Mouse (Mus musculus) right cerebral cortex, adult 18-20 months (tissue): ENCODE data around the gene Hs2st1.

Experiments used
- DNase-seq: peaks from one replicate; pipeline ENCODE4 v3.0.0; 2022; ENCODE audit warnings: mixed read lengths

Gene Hs2st1

DNA sequence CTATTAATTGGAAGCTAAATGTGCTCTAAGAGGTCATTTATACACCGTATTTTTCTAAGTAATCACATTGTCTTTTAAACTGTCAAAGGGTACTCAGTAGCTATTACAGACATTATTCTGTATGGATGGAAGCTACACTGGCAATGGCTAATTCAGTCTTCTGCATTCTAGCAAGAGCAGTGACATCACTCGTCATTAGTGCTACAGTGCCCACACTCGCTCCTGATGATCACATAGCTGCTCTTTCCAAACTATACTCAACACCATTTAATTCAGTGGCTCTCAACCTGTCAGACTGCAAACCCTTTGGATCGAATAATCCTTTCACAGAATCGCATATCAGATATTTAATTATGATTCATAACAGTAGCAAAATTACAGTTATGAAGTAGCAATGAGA, 19.3 kb downstream of the Hs2st1 start:
- no peak for DNase-seq

DNA sequence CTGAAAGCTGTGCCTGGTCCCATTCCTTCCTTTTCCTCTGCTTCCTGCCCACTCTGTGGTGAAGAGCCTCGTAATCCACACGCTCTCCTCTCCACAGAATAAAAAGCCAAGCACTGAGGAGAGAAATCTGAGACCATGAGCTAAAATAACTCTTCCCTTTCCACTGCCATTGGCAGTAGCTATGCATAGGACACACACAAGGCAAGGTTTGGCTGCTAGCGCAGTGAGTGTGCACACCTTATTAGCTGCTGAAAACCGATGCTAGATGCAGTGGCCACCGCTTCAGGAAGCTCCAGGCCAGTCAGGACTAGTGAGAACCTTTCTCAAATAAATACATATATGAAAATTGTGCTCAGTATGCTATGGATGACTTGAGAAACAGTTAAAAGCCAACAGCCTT, 19.9 kb downstream of the Hs2st1 start:
- DNase-seq = no peak

DNA sequence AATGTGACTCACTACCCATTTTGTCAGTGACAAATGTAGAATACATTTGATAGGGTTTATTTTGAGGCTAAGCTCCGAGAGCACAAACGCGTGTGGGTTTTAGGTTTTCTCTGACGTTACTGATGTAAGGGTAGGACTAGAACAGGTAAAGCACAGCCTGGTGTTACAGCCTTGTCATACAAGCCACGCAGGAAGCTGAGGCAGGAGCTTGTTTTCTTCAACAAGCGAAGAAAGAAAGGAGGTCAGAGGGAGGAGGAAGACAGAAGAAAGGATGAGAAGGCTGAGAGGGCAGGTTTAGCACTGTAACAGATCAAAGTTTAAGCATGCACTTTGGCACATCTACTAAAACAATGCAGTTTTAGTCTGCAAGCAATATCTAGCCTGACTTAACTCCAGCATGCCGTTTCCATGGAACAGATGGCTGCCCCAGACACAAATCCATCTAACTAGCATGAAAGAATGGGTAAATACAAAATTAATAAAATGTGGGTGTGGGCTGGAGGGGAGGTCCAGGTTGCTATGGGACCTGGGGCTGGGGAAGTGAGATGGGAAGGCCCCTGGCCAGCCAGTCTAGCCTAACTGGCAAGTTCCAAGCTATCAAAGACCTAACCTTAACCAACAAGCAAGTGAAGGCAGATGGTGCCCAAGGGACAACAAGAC, 21.7 kb downstream of the Hs2st1 start:
- DNase-seq = no peak

- DNase-seq = no peak
Measured at GRCm38 (mm10) chr3:144546490-144546889, 23.5 kb downstream of the Hs2st1 start.

DNA sequence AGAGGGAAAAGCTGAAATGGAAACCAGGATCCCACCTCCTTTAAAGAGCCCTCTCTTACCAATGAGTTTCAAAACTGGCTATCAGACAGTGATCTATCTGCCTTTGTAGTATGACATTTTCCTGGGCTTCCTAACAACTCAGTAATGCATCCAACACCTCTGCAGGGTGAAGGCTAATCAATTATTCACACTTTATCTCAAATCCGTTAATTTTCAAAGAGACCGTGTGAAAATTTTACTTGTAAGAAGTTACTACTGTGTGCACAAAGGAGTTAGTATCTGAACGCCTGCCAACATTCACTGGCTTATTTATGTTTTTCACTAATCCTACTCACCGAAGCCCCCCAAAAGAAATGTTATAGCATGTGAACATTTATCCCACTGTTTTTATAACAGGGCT, 24.1 kb downstream of the Hs2st1 start:
- no peak for DNase-seq

DNA sequence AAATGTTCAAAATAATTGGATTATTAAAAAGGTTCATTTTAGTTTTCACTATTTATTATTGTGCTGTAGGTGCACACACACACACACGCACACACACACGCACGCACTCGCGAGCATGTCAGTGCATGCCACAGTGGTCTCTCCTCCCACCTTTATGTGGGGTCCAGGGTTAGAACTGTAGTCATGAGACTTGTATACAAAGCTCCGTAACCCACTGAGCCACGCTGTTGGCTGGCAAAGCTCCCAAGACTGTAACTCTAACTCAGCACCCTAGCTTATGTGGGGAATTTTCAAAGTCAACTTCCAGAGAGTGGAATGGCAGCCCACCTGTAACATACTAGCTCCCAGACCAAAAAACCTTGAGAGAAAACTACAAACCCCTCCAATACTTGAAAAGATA, 24.8 kb downstream of the Hs2st1 start:
- no peak for DNase-seq

DNA sequence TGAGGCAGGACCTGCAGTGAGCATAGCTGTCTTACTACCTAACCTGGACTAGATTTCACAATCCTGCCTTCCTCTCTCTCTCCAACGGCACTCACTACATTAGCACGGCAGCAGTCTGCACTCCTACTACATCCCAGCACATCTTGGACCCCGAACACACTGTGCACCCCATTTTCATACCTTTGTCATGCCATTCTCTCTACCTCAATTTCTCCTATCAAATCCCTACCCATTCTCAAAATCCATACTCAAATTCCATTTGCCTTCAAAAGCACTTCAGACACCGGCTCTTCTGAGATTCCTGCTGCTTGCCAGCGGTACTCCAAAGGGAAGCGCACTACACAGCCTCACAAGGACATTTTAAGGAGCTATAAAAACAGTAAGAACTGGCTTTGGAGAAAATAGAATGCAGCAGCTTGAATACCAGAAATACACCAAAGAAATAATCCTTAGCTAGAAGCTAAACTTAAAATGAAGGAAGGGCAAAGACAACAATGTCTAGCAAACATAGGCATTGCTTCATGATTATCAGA, 28.0 kb downstream of the Hs2st1 start:
- no peak for DNase-seq

DNA sequence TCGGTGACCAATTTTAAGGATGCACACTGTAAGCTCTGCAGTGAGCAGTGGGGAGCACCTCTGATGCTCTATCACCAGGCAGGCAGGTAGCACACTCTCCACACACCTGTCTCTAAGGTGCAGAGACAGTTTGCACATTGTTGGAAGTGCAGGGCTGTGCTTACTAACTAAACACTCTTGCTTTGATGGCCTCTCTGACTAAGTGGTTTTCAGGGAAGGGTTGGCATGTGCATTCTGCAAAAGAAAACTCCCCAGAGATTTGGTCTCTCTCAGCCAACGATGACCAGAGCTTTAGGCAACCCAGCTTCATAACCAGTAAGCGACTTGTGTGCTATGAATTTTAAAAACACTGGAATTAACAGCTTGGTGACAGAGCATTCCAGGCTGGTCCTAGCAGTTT, 29.2 kb downstream of the Hs2st1 start:
- DNase-seq = no peak

DNA sequence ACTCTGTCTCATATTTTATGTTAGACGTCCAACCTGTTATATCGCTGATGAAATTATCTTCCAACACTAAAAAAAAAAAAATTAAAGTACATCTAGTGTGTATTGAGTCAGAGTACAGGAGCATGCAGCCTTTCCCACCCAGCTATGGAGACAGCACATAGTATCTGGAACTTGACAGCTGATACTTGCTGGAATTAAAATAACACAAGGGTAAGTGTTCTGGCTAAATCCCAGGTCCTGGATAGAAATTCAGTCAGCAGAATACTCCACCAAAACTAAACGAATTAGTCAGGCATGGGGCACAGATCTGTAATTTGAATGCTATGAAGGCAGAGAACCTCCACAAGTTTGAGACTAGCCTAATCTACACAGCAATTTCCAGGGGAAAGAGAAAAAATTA, 30.9 kb downstream of the Hs2st1 start:
- no peak for DNase-seq

DNA sequence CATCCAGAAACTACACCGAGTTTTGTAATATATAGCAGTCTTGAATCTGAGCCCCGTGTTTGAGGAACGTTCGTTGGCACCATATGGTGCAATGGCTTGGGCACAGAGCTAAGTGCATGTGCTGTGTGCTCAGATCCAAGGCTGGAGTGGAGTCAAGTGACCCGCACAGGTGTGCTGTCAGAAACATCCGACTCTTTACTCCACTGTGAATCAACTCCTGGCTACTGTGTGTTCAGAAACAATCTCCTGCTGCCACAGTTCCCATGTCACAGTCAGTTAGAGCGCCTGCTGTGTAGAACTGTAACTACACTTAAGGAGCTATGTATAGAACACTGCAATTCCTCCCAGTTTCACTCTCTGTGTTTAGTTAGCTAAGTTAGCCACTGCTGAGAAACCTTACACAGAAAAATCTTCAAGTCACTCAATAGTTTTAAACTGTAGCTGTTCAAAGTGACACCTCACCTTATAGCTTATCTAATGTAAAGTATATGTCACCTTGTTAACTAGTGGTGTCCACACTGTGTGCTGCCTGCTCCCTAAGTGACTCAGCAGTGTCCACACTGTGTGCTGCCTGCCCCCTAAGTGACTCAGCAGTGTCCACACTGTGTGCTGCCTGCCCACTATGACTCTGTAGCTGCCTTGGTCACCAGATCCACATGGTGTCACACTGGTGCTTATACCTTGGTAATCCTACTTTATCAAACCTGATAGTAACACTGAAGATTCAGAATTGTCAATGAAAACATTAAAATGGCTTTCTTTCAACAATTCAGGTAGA, 32.7 kb downstream of the Hs2st1 start:
- DNase-seq = peak; percentile 39

DNA sequence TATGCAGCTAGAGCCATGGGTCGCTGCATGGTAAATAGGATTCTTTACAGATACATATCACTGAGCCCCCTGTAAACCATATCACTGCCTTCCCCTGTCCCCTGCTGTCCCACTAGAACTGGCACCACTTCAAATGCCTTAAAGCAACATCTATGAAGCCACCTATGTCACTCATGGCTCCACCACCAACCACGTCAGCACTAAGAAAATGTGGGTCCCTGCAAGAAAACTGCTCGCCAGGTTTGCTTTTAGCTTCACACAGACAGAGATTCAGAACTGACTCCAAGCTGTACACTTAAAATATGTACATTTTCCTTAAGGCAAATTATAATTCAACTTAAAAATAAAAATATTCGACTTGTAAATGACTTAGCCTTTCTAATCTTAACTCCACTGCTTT, 34.9 kb downstream of the Hs2st1 start:
- no peak for DNase-seq

DNA sequence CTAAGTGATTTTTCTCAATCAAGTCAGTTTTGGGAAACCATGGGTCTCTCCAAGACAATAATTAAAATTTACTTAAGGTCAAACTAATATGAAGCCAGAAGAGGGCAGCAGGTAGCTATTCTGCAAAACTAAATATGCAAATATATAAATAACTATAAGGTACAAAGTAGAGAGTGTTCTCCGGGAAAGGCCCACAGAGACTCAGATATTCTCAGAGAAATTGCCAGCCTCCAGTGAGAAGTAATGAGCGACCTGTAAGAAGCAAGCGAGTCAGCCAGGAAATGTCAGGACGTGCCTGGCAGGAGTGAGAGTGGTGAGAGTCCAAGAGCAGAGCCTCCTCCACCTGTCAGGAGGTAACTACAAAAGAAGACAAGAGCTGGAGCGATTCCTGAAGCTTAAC, 39.0 kb downstream of the Hs2st1 start:
- no peak for DNase-seq

DNA sequence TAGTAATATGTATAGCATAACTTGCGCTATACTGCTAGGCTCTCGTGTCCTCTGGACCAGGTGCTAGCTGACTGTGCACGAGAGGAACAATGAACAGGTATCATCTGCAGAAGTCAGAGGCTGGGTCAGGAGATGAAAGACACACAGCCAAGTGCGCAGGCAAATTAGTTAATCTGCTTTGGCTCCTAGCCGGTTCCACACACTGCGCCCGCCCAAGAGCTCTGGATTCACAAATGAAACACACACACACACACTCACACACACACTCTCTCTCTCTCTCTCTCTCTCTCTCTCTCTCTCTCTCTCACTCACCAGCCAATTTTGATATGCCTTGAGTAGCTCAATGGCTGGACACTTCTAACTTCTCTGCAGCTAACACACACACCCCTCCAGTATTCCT, 42.1 kb downstream of the Hs2st1 start:
- DNase-seq = no peak

DNA sequence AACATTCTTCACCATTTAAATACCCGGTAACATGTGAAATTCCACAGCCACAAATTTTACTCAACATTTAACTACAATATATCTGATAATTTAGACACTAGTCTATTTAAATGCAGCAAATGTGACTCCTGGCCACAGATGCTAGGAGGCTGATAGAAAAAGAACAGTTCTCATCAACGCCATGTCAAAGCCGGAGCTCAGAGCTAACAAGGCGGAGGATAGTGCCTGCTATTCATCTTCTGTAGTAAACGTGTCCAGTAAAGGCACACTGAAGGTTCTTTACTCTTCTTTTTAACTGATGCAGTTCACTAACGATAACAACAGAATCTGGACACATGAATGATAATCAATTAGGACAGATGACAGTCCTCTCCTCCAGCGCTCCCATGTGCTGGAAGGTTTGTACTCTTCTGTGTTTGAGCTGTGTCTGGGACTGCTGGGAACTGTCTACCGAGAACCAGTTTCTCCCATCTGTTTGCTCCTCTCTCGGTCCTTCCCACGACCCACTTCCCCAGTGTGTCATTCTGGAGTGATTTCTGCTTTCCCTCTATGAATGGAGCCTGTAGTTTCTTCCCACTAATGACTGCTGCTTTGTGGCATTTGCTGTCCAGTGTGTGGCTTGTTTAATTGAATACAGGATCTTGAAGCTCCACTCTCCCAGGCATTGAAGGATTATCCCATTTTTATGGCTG, 50.3 kb downstream of the Hs2st1 start:
- DNase-seq = no peak

DNA sequence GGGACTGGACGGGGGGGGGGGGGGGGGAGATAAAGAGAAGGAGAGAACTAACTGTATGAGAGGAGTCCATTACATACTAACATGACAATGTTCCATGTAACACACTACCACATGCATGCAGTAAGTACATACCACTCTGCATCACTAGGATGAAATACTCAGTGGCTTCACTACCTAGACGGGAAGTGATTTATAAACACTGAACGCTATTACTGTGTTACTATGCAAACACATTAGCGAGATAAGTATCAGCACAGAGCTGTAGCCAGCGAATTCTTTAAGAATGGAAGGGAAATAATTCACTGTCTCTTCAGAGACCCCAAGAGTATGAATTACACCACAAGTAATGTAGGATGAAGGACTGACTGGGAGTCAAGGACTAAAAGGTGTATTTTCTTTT, 51.1 kb downstream of the Hs2st1 start:
- DNase-seq = no peak

DNA sequence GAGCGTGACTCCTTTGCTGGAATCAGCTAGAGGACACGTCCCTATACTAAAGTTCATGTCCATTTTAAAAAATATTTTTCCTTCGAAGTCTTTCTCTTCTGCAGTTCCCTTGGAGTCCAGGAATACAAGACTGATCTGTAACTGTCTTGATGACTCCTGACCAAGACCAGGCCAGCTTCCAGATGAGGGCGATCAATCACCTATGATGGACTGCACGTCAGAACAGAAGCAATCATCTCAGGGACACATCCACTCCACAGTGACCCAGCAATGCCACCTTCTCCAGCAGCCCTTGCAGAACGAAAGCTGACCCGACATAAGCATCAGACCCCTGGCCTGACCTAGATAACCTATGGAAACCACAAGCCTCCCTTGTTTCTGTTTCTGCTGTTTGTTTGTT, 54.7 kb downstream of the Hs2st1 start:
- no peak for DNase-seq

DNA sequence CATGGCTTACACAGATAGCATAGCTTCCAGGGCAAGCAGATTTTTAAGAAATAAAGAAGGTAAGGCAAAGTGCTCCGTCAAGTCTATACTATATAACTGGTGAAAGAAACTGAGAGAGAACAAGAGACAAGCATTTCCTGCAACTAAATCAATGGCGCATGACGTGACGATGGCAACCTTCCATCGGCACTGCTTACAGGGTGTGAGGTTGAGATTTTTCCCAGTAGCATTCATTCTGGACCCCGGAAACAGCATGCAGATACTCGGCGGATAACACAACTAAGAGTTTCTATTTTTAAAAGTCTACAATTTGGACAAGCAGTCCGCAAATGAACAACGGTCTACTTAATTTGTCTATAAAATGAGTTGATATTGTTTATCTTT, 55.9 kb downstream of the Hs2st1 start:
- DNase-seq = no peak

GRCm38 (mm10) chr3:144513169-144514121, 56.5 kb downstream of the Hs2st1 start:
- no peak for DNase-seq

- DNase-seq = no peak
Measured at GRCm38 (mm10) chr3:144510724-144511123, 59.3 kb downstream of the Hs2st1 start.

DNA sequence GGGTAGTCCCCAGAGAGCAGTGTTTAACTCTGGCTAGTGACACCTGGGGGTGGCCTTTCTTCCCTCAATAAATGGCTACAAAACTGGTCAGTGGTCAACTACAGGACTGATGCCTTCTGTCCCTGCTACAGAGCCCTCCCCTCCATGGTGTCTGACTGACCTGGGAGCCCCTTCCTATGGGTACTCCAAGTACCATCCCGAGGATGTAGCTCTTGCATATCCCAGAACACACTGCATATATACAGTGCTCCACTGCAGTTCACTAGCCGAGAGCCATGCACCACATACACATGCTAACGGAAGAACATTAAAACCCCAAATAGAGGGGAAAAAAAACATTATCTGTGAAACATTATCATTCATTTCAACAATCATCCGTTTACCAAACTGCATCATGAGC, 61.6 kb downstream of the Hs2st1 start:
- no peak for DNase-seq

- DNase-seq = no peak
Measured at GRCm38 (mm10) chr3:144507885-144508284, 62.1 kb downstream of the Hs2st1 start.

GRCm38 (mm10) chr3:144506213-144506612, 63.8 kb downstream of the Hs2st1 start:
- DNase-seq = peak; percentile 39

DNA sequence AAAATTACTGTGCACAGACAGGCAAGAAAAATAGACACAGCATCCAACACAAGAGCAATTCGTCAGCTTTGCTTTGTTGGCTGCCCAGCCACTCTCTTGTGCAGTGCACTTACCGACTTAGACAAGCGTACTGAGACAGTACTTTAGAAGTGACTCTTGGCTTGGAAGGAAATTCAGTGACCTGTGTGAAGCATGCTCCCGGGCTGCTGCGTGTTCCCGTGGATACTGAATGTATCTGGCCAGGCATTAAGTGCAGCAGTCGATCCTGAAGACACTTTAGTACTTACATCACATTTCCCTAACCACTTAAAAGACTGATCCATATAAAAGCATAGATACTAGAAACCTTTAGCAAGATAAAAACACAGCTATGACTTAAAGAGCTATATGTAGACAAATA, 68.1 kb downstream of the Hs2st1 start:
- DNase-seq = no peak
